Mouse (Mus musculus): ENCODE results near the gene Dhh.
A peak's percentile ranks its signal among the peaks of the same experiment; 100 is the strongest.

Dhh gene

GRCm38 (mm10) chr15:98871916-98872888 is 26.1 kb downstream of the Dhh start:
- peak; percentile 97 for DNase-seq (ENCODE audit: low read depth, low spot score)

DNA sequence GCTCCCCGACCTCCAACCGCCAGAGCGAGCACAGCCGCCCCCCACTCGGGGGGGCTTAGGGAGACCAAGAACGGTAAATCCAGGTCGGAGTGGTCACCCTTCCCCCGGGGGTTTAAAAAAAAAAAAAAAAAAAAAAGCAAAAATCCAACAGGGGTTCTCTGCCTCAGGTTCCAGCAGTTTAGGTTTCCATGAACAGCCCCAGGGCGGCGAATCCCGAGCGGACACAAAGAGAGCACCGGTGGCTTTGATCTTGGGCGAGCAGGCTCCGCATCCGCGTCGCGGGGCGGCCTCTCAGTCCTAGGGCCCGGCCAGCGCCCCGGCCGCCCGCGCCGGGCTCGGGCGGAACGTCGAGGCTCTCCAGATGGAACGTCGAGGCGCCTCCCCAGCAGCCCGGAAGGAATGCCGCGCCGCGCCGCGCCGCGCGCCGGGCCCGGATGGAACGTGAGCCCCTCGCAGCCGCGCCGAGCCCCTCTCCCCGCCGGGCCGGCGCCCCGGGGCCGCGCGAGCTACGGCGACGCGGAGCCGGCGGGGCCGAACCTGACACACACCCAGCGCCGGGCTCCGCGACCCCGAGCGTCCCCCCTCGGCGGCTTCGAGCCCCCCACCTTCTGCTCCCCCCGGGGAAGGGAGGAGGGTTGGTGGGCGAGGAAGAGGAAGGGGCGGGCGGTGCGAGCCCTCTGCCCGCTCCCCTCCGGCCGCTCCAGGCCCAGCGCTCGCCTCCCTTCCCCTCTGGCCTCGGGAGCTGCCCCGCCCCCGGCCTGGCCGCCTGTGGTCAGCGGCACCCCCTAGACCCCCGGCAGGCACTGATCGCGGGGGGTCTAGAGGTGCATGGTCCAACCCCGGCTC is 27.0 kb downstream of the Dhh start, which contains the start of gene Kmt2d:
TSS of gene Kmt2d (minus strand) at position 135 of the 846 bp plus-strand sequence.
- DNase-seq (ENCODE audit: low read depth, low spot score): peak; percentile 50

DNA sequence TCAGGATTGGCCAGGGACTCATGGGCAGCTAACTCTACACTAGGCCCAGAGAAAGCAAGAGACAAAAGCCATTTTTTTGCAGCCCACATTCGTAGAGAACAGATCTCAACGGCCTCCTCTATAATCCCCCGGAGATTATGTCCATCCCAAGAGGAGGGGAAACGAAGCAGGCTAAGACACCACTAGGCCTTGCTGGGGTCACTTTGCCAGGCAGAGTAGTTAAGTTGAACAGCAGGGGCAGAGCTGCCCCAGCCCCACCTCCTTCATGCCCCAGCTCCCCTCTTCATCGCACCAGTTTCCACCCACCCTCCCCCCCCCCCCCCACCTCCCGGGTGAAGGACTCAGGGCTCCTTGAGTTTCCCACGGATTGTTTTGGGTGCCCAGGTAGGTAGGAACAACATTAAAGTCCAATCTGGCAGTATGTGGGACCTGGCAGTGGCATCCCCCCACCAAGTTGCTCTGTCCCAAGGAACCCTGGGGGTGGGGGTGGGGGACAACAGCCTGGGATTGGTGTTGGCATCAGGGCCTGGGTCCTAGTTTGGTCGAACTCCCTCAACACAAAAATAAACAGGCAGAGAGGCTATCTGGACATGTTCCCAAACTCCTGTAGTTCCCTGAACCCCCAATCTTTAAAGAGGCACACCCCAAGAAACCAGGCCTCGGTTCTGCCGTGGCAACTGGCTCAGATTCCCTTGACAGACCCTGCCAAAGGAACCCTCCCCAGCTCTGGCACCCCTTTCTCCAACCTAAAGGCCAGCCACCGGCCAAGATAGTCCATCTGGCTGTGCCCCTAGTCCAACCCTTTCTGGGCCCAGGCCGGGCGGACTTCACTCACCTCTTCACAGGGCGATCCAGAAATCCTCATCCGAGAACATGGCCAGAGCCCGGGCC is 27.9 kb downstream of the Dhh start:
- DNase-seq (ENCODE audit: low read depth, low spot score): no peak

DNA sequence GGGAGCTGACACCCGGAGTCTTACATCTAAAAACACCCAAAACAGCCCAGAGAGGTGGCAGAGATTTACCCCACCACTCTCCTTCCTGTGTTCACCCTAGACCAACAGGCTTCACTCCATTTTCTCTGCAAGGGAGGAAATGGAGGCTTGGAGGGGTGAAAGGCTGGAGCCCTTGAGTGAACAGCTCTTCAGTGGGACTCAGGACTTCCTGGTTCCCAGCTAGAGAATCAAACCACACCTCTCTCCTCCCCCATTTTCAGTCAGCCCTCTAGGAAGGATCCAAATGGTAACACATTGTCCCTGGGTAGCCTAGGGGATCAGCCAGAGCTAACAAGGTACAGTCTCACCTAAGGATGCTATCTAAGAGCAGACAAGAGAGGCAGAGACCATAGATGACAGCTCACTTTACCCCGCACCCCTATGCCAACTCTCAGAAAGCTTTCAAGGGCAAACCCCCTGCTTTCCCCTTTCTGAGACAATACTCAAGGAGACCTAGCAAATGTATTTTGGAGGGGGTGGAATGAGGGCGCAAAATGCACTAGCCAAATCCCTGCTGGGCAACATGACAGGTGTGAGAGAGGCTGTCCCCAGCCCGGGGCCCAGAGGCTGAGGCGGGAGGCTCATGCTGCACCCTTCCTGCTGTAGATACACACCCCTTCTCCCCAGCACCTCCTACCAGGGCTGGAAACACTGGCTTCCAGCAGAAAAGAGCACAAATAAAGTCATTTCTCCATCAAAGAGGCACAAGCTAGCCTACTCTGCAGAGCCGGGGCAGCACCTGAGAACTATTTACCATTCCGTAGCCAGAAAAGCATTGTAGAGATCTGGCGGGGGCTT is 28.8 kb downstream of the Dhh start:
- no peak for DNase-seq (ENCODE audit: low read depth, low spot score)

DNA sequence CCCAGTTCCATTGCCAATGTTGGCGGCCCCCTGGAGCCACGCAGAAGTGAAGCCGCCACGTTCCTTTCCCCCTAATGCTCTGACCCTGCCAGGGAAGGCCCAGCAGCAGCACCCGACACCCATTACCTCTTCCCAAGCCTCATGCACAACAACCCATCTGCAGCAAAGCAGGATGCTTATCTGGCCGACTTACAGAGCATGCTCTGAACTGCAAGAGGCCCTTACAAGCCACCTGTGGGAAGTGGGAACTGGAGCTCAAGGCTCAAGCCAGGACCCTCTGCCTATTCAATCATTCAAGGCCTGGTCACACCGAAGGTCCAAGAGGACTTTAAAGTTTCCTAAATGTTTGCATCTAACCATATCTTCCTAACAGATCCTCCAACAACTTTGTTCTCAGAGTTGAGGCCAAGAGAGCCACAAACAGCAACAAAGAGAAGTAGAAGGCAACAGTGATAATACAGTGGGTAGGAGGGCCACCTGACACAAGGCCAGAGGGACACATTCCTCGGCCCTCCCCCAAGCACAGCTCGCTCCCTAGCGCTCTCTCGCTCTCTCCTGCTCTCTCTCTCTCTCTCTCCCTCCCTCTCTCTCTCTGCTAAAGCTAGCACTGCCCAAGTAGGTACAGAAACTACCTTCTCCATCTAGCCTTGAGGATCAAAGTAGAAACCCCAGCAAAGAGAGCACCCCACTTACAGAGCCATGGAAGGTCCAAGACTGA is 29.8 kb downstream of the Dhh start:
- no peak for DNase-seq (ENCODE audit: low read depth, low spot score)

DNA sequence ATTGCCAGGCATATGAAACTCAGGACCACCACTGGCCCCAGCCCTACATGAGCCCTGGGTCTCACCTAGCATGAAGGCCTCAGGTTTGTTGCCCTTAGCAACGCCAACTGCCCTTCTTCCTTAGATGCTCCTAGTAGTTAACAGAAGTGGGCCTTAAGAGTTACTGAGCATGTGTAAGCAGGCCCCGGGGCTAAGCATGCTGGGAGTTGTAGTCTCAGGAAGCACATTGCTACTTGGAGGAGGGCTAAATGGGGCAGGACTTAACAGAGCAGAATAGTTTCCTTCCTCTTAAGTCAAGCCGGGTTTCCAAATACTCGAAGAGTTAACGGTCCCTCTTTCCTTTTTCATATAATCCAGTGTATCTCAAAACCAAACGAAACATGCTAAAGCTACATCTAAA is 31.0 kb downstream of the Dhh start:
- DNase-seq (ENCODE audit: low read depth, low spot score): peak; percentile 67

- DNase-seq (ENCODE audit: low read depth, low spot score): no peak
Measured at GRCm38 (mm10) chr15:98866501-98866900, 31.8 kb downstream of the Dhh start.

DNA sequence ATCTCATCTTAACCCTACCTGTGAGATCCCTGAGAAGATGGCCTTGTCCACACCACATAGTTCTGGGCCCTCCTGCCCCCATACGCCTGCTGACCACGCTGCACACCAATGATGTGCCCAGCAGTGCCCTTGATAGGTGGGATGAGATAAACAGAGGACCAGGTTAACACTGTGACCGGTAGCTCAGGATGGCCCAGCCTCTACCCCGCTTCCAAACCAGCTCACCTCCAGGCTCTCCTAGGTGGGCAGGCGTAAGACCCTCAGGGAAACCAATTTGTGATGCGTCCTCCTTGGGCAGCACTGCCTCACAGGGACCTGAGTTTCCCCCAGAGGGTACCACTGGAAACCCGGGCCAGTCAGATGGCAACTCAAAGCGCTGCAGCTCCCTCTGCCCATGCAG is 32.6 kb downstream of the Dhh start:
- no peak for DNase-seq (ENCODE audit: low read depth, low spot score)

GRCm38 (mm10) chr15:98864951-98865350 is 33.4 kb downstream of the Dhh start:
- no peak for DNase-seq (ENCODE audit: low read depth, low spot score)

DNA sequence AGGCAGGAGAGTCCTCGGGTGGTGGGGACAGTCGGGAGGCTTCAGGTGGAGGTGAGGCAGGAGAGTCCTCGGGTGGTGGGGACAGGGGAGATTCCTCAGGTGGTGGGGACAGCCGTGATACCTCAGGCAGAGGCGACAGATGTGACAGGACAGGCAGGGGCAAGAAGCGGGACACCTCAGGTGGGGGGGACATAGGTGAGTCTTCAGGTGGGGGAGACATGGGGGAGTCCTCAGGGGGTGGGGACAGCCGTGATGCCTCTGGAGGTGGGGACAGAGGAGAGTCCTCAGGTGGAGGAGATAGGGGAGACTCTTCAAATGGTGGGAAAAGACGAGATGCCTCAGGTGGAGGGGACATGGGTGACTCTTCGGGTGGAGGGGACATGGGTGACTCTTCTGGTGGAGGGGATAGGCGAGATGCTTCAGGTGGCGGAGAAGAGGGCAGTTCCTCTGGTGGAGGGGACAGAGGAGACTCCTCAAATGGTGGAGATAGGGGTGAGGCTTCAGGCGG is 34.8 kb downstream of the Dhh start:
- DNase-seq (ENCODE audit: low read depth, low spot score): no peak

GRCm38 (mm10) chr15:98861701-98862410 is 36.5 kb downstream of the Dhh start:
- no peak for DNase-seq (ENCODE audit: low read depth, low spot score)

DNA sequence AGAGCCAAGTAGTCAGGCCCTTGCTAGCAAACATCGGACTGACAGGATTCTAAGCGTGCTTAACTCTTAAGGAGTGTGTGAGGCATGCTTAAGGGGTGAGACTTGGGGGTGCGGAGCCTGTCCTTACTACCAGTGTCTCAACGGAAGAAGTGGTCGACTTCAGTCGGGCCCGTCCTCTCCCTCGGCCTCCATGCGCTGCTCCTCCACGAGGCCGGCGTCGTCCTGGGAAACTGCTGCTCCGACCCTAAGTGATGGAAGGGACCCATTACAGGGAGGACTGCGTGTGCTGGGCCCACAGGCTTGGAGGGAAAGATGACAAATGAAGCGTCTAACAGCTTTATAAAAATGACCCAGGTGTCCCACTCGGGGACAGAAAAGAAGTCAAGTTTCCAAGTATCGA is 37.4 kb downstream of the Dhh start:
- DNase-seq (ENCODE audit: low read depth, low spot score): no peak

- no peak for DNase-seq (ENCODE audit: low read depth, low spot score)
Measured at GRCm38 (mm10) chr15:98859319-98860043, 38.9 kb downstream of the Dhh start.

DNA sequence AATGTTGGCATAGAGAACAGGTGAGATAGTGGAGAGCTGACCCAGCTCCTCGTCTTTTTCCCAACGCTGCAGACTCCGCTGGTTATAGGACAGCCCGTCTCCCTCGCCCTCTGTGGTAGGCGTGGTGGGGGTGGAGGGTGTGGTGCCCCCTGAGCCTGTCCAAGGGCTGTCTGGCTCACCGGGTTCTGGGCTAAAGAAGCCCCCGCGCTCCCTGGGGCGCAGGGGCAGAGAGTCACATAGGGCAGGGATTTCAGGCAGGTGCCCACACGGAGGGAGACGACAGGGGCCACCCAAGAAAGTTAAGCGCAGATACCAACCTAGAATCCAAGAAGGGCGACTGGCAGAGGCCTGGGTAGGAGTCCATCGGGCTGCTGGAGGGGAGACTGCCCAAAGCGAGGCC is 44.1 kb downstream of the Dhh start:
- DNase-seq (ENCODE audit: low read depth, low spot score): no peak

DNA sequence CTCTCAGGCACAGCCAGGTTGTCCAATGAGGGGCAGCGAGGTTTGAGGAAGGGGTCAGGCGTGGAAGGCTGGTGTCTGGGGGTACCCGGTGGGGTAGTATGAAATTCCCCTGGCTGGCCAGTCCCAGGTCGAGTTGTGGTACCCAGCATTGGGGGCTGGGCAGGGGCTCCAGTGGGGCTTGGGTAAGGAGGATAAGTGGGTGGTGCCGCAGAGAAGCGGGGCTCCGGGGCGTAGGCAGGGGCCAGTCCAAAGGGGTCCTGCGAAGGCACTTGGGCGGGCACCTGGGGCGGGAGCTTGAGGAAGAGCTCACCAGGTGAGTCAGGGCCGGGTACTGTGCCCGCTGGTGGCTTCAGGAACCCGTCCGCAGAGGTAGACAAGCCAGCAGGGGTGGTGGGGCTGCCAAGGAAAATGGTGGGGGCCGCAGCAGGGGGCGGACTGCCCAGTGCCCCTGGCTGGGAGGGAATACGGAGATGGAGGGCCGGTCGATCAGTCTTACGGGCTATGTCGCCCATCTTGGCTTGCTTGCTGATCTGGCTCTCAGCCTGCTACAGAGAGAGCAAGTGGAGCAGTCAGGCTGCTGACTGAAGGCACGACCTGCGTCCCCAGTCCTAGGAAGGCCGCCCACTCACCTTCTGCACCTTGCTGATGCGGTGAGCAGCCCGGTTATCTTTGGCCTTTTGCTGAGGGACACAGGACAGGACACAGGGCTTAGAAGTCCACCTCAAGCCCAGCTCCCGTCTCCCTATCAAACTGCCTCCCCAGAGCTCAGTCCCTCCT is 45.0 kb downstream of the Dhh start:
- no peak for DNase-seq (ENCODE audit: low read depth, low spot score)

DNA sequence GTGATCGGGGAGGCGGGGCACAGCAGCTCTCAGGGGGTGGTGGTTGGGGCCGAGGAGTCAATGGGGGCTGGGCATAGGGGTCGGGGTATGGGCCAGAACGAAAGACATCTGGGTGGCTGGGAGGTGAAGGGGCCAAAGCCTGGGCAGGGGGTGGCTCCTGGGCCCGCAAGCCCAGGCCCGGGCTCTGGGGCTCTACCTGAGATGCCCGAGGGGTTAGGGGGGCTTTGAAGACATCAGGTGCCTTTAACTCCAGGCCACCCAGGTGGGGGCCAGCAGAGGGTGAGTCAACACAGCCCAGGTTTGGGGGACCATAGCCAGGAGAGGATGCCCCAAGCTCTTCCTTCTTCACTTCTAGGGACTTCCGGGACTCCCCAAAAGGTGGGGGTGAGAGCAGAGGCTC is 45.6 kb downstream of the Dhh start:
- no peak for DNase-seq (ENCODE audit: low read depth, low spot score)

DNA sequence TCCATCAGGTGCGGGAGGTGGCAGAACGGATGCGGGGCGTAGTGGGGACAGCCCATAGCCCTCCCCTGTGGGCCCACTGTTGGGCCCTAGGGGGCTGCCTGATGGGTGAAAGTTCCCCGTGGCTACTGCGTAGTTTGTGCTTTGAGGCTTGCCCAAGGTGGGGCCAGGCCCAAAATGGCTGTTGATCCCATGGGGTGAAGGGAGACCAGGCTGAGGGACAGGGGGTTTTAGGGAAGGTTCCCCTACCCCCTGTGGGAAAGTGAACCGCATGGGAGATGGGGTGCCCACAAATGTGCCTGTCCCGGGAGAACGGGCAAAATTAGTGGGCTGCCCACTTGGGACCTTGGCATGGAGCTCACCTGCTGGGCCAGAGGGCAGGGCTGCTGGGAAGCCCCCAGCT is 46.3 kb downstream of the Dhh start:
- DNase-seq (ENCODE audit: low read depth, low spot score): no peak
